Mouse (Mus musculus): ENCODE data around the gene Adk. TPM values are rescaled to one million over a fixed set of nuclear protein-coding genes. Genes with fewer than 3 reads are reported as not detected.
A peak's percentile ranks its signal among the peaks of the same experiment; 100 is the strongest.

Adk gene
- total RNA-seq, 1 experiment: 164 TPM

- DNase-seq (ENCODE audit: low read depth, low spot score): peak; percentile 30
- TF ChIP-seq ZNF384 (IDR thresholded peaks at IDR 0.05; ENCODE audit: low read depth, low read length): no peak
- no peak for TF ChIP-seq MAFK (IDR thresholded peaks at IDR 0.05; ENCODE audit: insufficient read depth, low read depth, low read length)
- no peak for TF ChIP-seq HCFC1 (IDR thresholded peaks at IDR 0.05; ENCODE audit: borderline replicate concordance, insufficient read depth, low read length)
- TF ChIP-seq CHD2 (IDR thresholded peaks at IDR 0.05; ENCODE audit: low read depth, low read length): no peak
- TF ChIP-seq ZC3H11A (IDR thresholded peaks at IDR 0.05; ENCODE audit: borderline replicate concordance, low read depth, low read length): no peak
- H3K36me3 ChIP-seq (ENCODE audit: control insufficient read depth, insufficient read depth, low read length, poor library complexity, severe bottlenecking): no peaks in the 10 kb centered on the region
- H3K9me3 ChIP-seq (ENCODE audit: control insufficient read depth, insufficient read depth, low read depth, low read length): no peaks in the 10 kb centered on the region
- H3K27ac ChIP-seq (ENCODE audit: insufficient read depth, low read depth, low read length, poor library complexity, severe bottlenecking): no peak overlapping the region
- no peak overlapping the region for H3K9ac ChIP-seq (ENCODE audit: insufficient read depth, low read depth, low read length, poor library complexity, severe bottlenecking)
- no peak overlapping the region for H3K4me3 ChIP-seq (ENCODE audit: insufficient read depth in 1 of 2, low read depth in 1 of 2, low read length in 2 of 2, poor library complexity in 1 of 2, severe bottlenecking in 1 of 2)
- in situ Hi-C loops (cut with MboI; ENCODE audit: low sequenced_read_pairs in 2 of 2, unreplicated experiment in 2 of 2): loop anchor here (10.0 to 25.0 kb wide), 6 partner anchors 59 to 719 kb away; no protein-coding TSS in a partner anchor
- H3K4me1 ChIP-seq (ENCODE audit: control insufficient read depth in 2 of 2, insufficient read depth in 2 of 2, low read length in 2 of 2, poor library complexity in 1 of 2): no peaks in the 10 kb centered on the region
Observed at GRCm38 (mm10) chr14:21143406-21144115, 91.2 kb downstream of the Adk start.

GRCm38 (mm10) chr14:21147171-21147570 is 94.8 kb downstream of the Adk start:
- Histone ChIP-seq H3K9me3 (ENCODE audit: control insufficient read depth, insufficient read depth, low read depth, low read length) (no peaks in the 10 kb centered on the region), H3K9ac (ENCODE audit: insufficient read depth, low read depth, low read length, poor library complexity, severe bottlenecking) (no peak overlapping the region), H3K4me1 (ENCODE audit: control insufficient read depth in 2 of 2, insufficient read depth in 2 of 2, low read length in 2 of 2, poor library complexity in 1 of 2) (no peaks in the 10 kb centered on the region), H3K36me3 (ENCODE audit: control insufficient read depth, insufficient read depth, low read length, poor library complexity, severe bottlenecking) (no peaks in the 10 kb centered on the region), H3K4me3 (ENCODE audit: insufficient read depth in 1 of 2, low read depth in 1 of 2, low read length in 2 of 2, poor library complexity in 1 of 2, severe bottlenecking in 1 of 2) (no peak overlapping the region), H3K27ac (ENCODE audit: insufficient read depth, low read depth, low read length, poor library complexity, severe bottlenecking) (no peak overlapping the region)
- no peak for TF ChIP-seq ZNF384 (IDR thresholded peaks at IDR 0.05; ENCODE audit: low read depth, low read length)
- no peak for TF ChIP-seq ZC3H11A (IDR thresholded peaks at IDR 0.05; ENCODE audit: borderline replicate concordance, low read depth, low read length)
- DNase-seq (ENCODE audit: low read depth, low spot score): no peak
- in situ Hi-C loops (cut with MboI; ENCODE audit: low sequenced_read_pairs in 2 of 2, unreplicated experiment in 2 of 2): loop anchor here (10.0 to 25.0 kb wide), 6 partner anchors 62 to 715 kb away; no protein-coding TSS in a partner anchor

GRCm38 (mm10) chr14:21150301-21150700 is 97.9 kb downstream of the Adk start:
- H3K9me3 ChIP-seq (ENCODE audit: control insufficient read depth, insufficient read depth, low read depth, low read length): no peaks in the 10 kb centered on the region
- in situ Hi-C loops (cut with MboI; ENCODE audit: low sequenced_read_pairs in 2 of 2, unreplicated experiment in 2 of 2): no loop called here
- H3K4me1 ChIP-seq (ENCODE audit: control insufficient read depth in 2 of 2, insufficient read depth in 2 of 2, low read length in 2 of 2, poor library complexity in 1 of 2): no peaks in the 10 kb centered on the region
- no peaks in the 10 kb centered on the region for H3K36me3 ChIP-seq (ENCODE audit: control insufficient read depth, insufficient read depth, low read length, poor library complexity, severe bottlenecking)
- H3K9ac ChIP-seq (ENCODE audit: insufficient read depth, low read depth, low read length, poor library complexity, severe bottlenecking): no peak overlapping the region
- no peak for TF ChIP-seq ZNF384 (IDR thresholded peaks at IDR 0.05; ENCODE audit: low read depth, low read length)
- no peak for TF ChIP-seq HCFC1 (IDR thresholded peaks at IDR 0.05; ENCODE audit: borderline replicate concordance, insufficient read depth, low read length)
- no peak for TF ChIP-seq MAFK (IDR thresholded peaks at IDR 0.05; ENCODE audit: insufficient read depth, low read depth, low read length)
- no peak for TF ChIP-seq ZC3H11A (IDR thresholded peaks at IDR 0.05; ENCODE audit: borderline replicate concordance, low read depth, low read length)
- TF ChIP-seq CHD2 (IDR thresholded peaks at IDR 0.05; ENCODE audit: low read depth, low read length): no peak
- no peak overlapping the region for H3K4me3 ChIP-seq (ENCODE audit: insufficient read depth in 1 of 2, low read depth in 1 of 2, low read length in 2 of 2, poor library complexity in 1 of 2, severe bottlenecking in 1 of 2)
- H3K27ac ChIP-seq (ENCODE audit: insufficient read depth, low read depth, low read length, poor library complexity, severe bottlenecking): no peak overlapping the region
- DNase-seq (ENCODE audit: low read depth, low spot score): no peak

- no peak overlapping the region for H3K27ac ChIP-seq (ENCODE audit: insufficient read depth, low read depth, low read length, poor library complexity, severe bottlenecking)
- no peak overlapping the region for H3K9ac ChIP-seq (ENCODE audit: insufficient read depth, low read depth, low read length, poor library complexity, severe bottlenecking)
- H3K9me3 ChIP-seq (ENCODE audit: control insufficient read depth, insufficient read depth, low read depth, low read length): no peaks in the 10 kb centered on the region
- TF ChIP-seq CHD2 (IDR thresholded peaks at IDR 0.05; ENCODE audit: low read depth, low read length) (no peak), ZC3H11A (IDR thresholded peaks at IDR 0.05; ENCODE audit: borderline replicate concordance, low read depth, low read length) (no peak), ZNF384 (IDR thresholded peaks at IDR 0.05; ENCODE audit: low read depth, low read length) (no peak), HCFC1 (IDR thresholded peaks at IDR 0.05; ENCODE audit: borderline replicate concordance, insufficient read depth, low read length) (no peak), MAFK (IDR thresholded peaks at IDR 0.05; ENCODE audit: insufficient read depth, low read depth, low read length) (no peak)
- H3K4me1 ChIP-seq (ENCODE audit: control insufficient read depth in 2 of 2, insufficient read depth in 2 of 2, low read length in 2 of 2, poor library complexity in 1 of 2): no peaks in the 10 kb centered on the region
- no peaks in the 10 kb centered on the region for H3K36me3 ChIP-seq (ENCODE audit: control insufficient read depth, insufficient read depth, low read length, poor library complexity, severe bottlenecking)
- in situ Hi-C loops (cut with MboI; ENCODE audit: low sequenced_read_pairs in 2 of 2, unreplicated experiment in 2 of 2): no loop called here
- no peak for DNase-seq (ENCODE audit: low read depth, low spot score)
- H3K4me3 ChIP-seq (ENCODE audit: insufficient read depth in 1 of 2, low read depth in 1 of 2, low read length in 2 of 2, poor library complexity in 1 of 2, severe bottlenecking in 1 of 2): no peak overlapping the region
Observed at GRCm38 (mm10) chr14:21152055-21152454, 99.7 kb downstream of the Adk start.
